Mouse (Mus musculus) heart, adult 18-20 months (tissue): ENCODE data around the gene Olfr1233. TPM values are rescaled to one million over a fixed set of nuclear protein-coding genes. Genes with fewer than 3 reads are reported as not detected.

Experiments
- DNase-seq, 2 experiments: peaks; one replicate each; pipeline ENCODE4 v3.0.0; 2021 to 2022; ENCODE audit warnings: mixed read lengths in 1 of 2
- long read RNA-seq, 2 experiments: library from polyadenylated mRNA; stranded (forward); transcript quantifications; one replicate each; pipeline ENCODE4 v2.0.0; 2021
- total RNA-seq, 2 experiments: library from RNA; stranded (reverse); gene quantifications; 2 replicates each; pipeline ENCODE4 v1.2.3; 2021

Olfr1233 gene
- total RNA-seq: not detected
- long read RNA-seq, experiment 1: 0 reads
- long read RNA-seq, experiment 2: 0 reads

DNA sequence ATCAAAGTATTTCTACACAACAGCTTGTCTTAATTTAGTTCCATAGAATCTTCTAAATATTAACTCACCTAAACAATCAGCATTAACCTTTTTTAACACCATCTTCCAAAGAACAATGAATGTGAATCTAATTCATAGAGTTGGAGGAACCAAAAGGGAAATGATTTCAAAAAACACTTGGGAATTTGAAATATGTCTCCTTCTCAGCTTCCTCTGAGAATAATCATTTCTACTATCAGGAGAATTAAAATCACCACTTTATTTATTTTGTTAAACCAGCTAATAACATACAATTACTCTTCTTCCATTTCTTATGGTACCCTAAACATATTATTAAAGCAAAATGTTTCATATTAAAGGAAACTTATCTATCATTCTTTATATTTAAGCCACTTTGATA lies at the start of gene Olfr1233:
TSS of gene Olfr1233 (minus strand) at position 101 of the 400 bp plus-strand sequence.
- no peak for DNase-seq

DNA sequence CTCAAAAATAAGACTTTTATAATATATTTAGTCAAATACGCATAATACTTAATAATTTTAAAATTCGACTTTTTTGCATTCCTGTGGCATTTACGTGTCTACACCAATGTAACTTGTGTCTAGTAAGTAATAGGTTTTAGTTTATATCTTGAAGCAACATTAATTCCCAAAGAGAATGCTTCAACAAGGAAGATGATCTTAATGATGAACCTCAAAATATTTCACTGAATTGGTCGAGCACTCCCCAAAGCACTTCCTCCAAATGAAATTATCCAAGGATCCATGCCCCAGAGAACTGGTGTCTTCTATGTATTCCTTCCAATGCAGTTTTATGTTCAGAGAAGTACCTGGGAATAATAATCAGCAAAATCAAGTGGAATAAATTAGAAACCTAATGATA lies 22.6 kb upstream of the Olfr1233 start, which contains the start of gene Olfr1234:
TSS of gene Olfr1234 (minus strand) at position 101 of the 400 bp plus-strand sequence.
- DNase-seq: no peak

DNA sequence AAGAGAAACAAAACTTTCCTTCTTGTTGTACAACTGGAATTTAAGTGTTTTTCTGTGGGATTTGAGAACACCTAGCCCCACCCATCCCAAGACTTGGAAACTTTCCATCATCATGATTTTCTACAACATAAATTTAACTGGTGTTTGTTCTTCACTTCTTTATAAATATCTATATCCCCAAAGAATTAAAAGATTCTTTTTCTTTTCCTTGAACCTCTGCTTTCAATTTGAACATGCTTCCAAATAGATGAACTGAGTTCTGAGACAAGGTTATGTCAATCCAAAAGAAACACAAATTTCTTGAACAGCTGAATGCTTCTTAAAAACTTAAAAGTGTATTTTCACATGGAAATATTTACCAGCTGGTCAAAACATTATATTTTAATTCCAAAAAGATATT lies 12.6 kb downstream of the Olfr1233 start, which contains the start of gene Olfr1232:
TSS of gene Olfr1232 (minus strand) at position 101 of the 400 bp plus-strand sequence.
- DNase-seq: no peak

DNA sequence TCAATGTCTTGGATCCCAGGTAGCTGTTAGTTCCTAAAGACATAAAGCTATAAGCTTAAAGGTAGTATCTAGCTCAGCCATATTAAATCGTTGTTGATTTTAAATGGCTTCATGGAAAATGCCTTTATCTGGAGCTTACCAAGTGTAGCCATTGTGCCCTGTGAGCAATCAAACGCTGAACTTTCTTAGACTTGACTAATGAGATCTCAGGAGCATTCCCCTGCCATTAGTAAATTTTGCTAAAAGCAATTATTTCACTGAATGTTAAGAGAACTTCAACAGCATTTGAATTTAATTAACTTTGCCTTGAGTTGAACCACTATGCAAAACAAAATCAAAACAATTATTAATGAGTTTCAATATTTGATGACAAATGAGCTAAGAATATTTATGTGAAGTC lies 35.2 kb downstream of the Olfr1233 start, which contains the start of gene Olfr1231:
TSS of gene Olfr1231 (minus strand) at position 101 of the 400 bp plus-strand sequence.
- no peak for DNase-seq

DNA sequence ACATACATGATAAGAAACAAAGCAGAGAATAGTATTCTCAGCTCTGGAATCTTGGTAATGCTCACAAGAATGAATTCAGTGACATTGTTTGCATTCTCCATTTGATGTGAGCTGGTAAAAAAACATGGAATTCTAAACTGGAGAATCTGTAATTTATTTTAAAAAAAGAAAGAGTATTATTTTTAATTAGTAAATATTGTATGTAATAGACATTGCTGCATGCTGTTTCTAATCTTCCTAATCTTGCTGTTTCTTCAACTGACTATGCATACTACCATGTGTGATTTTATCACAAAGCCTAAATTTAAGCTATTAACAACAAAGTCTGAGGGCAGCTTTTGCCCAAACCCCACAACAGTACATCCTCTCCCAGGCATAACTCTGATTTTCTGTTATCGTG lies 45.0 kb downstream of the Olfr1233 start, which contains the start of gene Olfr1230:
TSS of gene Olfr1230 (minus strand) at position 101 of the 400 bp plus-strand sequence.
- no peak for DNase-seq

DNA sequence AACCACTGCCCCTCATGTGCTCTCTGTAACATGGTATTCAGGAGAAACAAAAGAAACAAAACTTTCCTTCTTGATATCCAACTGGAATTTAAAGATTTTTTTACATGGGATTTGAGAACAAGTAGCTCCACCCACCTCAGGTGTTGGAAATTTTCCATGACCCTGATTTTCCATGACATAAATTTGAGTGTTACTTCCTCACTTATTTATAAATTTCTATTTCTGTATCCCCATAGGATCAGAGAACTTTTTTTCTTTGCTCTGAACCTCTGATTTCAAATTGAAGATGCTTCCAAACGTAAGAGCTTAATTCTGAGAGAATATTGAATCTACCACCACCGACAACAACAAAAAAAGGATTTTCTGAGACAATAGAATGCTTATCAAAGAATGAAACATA lies 54.3 kb downstream of the Olfr1233 start, which contains the start of gene Olfr1229:
TSS of gene Olfr1229 (minus strand) at position 101 of the 400 bp plus-strand sequence.
- DNase-seq: no peak

Other genes with a start within 250 kb of the Olfr1233 start
- gene Olfr1220, start 235.6 kb downstream of the Olfr1233 start, total RNA-seq: not detected
- not detected for gene Olfr1221, start 225.1 kb downstream of the Olfr1233 start, total RNA-seq
- not detected for gene Olfr1222, start 209.3 kb downstream of the Olfr1233 start, total RNA-seq
- gene Olfr1223, start 190.8 kb downstream of the Olfr1233 start, total RNA-seq: not detected
- gene Olfr1224-ps1, start 178.3 kb downstream of the Olfr1233 start, total RNA-seq: not detected
- not detected for gene Olfr1225, start 167.7 kb downstream of the Olfr1233 start, total RNA-seq
- not detected for gene Olfr1226, start 142.3 kb downstream of the Olfr1233 start, total RNA-seq
- gene Olfr1228, start 88.3 kb downstream of the Olfr1233 start, total RNA-seq: not detected
- gene Olfr1229, start 54.4 kb downstream of the Olfr1233 start, total RNA-seq: not detected
- not detected for gene Olfr1230, start 45.1 kb downstream of the Olfr1233 start, total RNA-seq
- not detected for gene Olfr1231, start 35.3 kb downstream of the Olfr1233 start, total RNA-seq
- gene Olfr1232, start 12.7 kb downstream of the Olfr1233 start, total RNA-seq: not detected
- gene Olfr1234, start 22.5 kb upstream of the Olfr1233 start, total RNA-seq: not detected
- gene Olfr1238, start 67.3 kb upstream of the Olfr1233 start, total RNA-seq: not detected
- not detected for gene Olfr1239, start 78.0 kb upstream of the Olfr1233 start, total RNA-seq
- gene Olfr1240, start 100.6 kb upstream of the Olfr1233 start, total RNA-seq: not detected
- gene Olfr1241, start 144.7 kb upstream of the Olfr1233 start, total RNA-seq: not detected
- not detected for gene Olfr1242, start 155.9 kb upstream of the Olfr1233 start, total RNA-seq
- gene Olfr1243, start 189.1 kb upstream of the Olfr1233 start, total RNA-seq: not detected
- not detected for gene Olfr1245, start 236.0 kb upstream of the Olfr1233 start, total RNA-seq